Mouse (Mus musculus) liver, embryonic 13.5 days (tissue): ENCODE results near the gene Cbarp. TPM values are rescaled to one million over a fixed set of nuclear protein-coding genes. Genes with fewer than 3 reads are reported as not detected.

Source experiments
- ATAC-seq: fragments of 200-750 bp; cut with Nextera tagmentation; 2 replicates; pipeline ENCODE4 v1.8.0; 2017; ENCODE audit warnings: low read depth, mild to moderate bottlenecking, moderate number of reproducible peaks, moderate library complexity
- DNase-seq: peaks from one replicate; pipeline ENCODE4 v3.0.0; 2022
- H3K27ac ChIP-seq: fragments of 300-500 bp; sonication (generic); 2 replicates; pipeline ENCODE4 v1.5.1; 2015; ENCODE audit warnings: moderate library complexity, mild to moderate bottlenecking, inconsistent platforms
- H3K27me3 ChIP-seq: fragments of 300-500 bp; sonication (generic); 2 replicates; pipeline ENCODE4 v1.6.1; 2015; ENCODE audit warnings: mild to moderate bottlenecking, inconsistent platforms
- H3K36me3 ChIP-seq: fragments of 300-500 bp; sonication (generic); 2 replicates; pipeline ENCODE4 v1.6.1; 2015; ENCODE audit warnings: mild to moderate bottlenecking, inconsistent platforms
- H3K4me1 ChIP-seq: fragments of 300-500 bp; sonication (generic); replicated peaks from 2 replicates; pipeline ENCODE4 v1.6.1; 2015; ENCODE audit warnings: inconsistent platforms
- H3K4me2 ChIP-seq: fragments of 300-500 bp; sonication (generic); 2 replicates; pipeline ENCODE4 v1.6.1; 2015; ENCODE audit warnings: inconsistent platforms, mild to moderate bottlenecking, moderate library complexity
- H3K4me3 ChIP-seq: fragments of 300-500 bp; sonication (generic); replicated peaks from 2 replicates; pipeline ENCODE4 v1.5.1; 2015; ENCODE audit warnings: mild to moderate bottlenecking, inconsistent platforms
- H3K9ac ChIP-seq: fragments of 300-500 bp; sonication (generic); 2 replicates; pipeline ENCODE4 v1.6.1; 2015; ENCODE audit warnings: mild to moderate bottlenecking, inconsistent platforms
- H3K9me3 ChIP-seq: fragments of 300-500 bp; sonication (generic); replicated peaks from 2 replicates; pipeline ENCODE4 v1.6.1; 2016; ENCODE audit warnings: inconsistent platforms
- WGBS: fragments of 180-500 bp; shearing (Covaris S2); methylation state at CpG from one replicate; pipeline ENCODE4 v1.1.7; 2015; ENCODE audit not compliant: insufficient replicate concordance; 5-methylcytosine and 5-hydroxymethylcytosine counted together
- polyA plus RNA-seq: library from polyadenylated mRNA; unstranded; fragments of >200 nt; fragmentation: Nextera tagmentation; extraction: Ambion mirVana; gene quantifications from 2 replicates; pipeline ENCODE4 v1.2.1, GENCODE M21; 2015

The Cbarp gene
- polyA plus RNA-seq, 1 experiment from 2014 or later, result 0.69 TPM

DNA sequence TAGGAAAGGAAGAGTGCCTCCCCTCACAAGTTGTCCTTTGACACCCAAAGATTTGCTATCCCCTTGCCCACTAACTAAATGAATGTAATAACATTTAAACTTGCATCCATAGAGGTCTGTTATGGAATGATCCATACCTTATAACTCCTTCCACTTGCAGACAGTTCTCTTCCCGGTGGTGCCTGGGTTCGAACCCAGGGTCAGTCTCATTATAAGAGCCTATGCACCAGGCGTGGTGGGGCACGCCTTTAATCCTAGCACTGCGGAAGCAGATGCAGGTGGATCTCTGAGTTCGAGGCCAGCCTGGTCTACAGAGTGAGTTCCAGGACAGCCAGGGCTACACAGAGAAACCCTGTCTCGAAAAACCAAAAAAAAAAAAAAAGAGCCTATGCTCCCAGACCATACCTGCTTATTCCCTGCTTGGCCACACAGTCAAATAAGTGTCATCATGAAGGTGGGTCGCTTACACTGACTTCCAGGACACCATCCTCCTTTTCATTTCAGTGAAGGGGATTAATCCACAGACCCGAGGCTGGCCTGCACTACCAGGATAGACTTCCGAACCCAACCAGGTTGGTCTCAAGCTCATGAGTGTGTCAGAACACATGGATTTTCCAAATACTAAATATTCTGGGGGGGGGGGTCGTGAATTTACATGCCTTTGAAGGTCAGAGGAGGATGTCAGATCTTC, 515 bp downstream of the Cbarp start:
- 65% methylated on average over 11 of the region's 11 CpGs for WGBS
- ATAC-seq (no peak), DNase-seq (no peak)
- no peaks in the 10 kb centered on the region for H3K9me3 ChIP-seq
- H3K4me2 ChIP-seq, result peak overlapping the region; percentile 96
- no peak overlapping the region for H3K4me3 ChIP-seq
- peak overlapping the region; percentile 82 for H3K27ac ChIP-seq
- H3K27me3 ChIP-seq, result peaks cover 49% of the 10 kb centered on the region
- peaks cover 90% of the 10 kb centered on the region for H3K4me1 ChIP-seq
- peak overlapping the region; percentile 74; the same call in 1 of the 2 replicates for H3K9ac ChIP-seq
- H3K36me3 ChIP-seq, result peaks cover 21% of the 10 kb centered on the region

DNA sequence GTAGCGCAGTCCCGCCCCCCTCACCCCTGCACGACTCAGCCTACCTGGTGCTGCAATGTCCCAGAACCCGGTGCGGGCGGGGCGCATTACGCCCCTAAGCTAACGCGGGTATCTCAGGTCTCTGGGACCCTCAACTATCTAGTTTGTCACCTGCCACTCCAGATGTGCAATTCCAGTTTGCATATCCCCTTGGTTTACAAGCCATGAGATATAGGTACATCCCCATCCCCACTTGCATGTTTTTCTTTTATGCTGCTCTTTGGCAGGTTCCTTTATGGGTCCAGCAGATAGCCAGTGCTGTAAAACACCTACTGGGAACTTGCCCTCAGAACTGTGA, 1.2 kb downstream of the Cbarp start:
- DNase-seq, result no peak
- Histone ChIP-seq H3K27ac (peak overlapping the region; percentile 53), H3K27me3 (peaks cover 55% of the 10 kb centered on the region), H3K4me1 (peaks cover 82% of the 10 kb centered on the region), H3K9ac (peak overlapping the region; percentile 71), H3K4me3 (peak overlapping the region; percentile 67), H3K9me3 (no peaks in the 10 kb centered on the region), H3K36me3 (peaks cover 13% of the 10 kb centered on the region), H3K4me2 (peak overlapping the region; percentile 96)
- ATAC-seq, result no peak
- 1% methylated on average over 9 of the region's 10 CpGs for WGBS

DNA sequence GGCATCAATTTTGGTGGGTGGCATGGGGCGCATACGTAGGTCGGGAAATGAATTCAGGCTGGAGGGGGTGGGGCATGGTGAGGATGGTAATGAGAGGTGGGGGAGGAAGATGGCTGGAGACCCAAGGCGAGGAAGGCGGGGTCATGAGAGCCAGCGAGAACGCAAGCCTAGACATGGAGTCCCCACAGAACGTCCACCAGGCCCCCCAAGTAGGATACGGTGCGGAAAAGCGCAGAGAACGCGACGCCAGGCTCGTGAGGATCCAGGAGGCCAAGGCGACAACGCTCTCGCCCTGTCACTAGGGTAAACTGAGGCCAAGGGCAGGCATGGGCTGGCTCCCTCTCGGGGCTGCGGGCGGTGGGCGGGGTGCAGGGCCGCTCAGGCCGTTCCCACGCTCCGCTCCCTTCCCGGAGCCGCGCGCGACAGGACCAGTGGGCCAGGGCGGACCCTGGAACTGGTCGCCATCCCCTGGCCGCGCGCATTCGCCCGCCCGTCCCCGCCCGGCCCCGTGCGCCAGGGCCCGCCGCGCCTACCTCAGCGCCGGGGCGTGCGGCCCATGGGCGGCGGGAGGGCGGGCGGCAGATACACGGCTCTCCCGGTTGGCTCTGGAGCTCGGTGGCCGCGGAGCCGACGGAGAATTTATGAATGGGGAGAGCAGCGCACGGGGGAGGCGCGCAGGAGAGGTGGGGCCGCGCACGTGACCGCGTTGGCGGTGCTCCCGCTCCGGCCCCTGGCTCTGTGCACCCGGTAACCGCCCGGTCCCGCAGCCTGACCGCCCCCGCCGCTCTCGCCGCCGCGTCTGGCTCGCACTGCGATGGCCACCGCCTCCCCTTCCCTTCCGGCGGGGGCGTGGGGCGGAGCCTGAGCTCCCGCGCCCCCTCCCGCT, 1.8 kb downstream of the Cbarp start, which contains the start of gene Atp5d:
TSS of gene Atp5d (plus strand) at position 80 of the 886 bp plus-strand sequence.
- under 1% methylated on average over 87 of the region's 94 CpGs for WGBS
- Histone ChIP-seq H3K4me1 (peaks cover 76% of the 10 kb centered on the region), H3K36me3 (peaks cover 7% of the 10 kb centered on the region), H3K4me3 (peak within 1 kb of the TSS; percentile 67), H3K27ac (peak within 1 kb of the TSS; percentile 53), H3K9ac (peak within 1 kb of the TSS; percentile 71), H3K4me2 (peak within 1 kb of the TSS; percentile 96), H3K9me3 (no peaks in the 10 kb centered on the region), H3K27me3 (peaks cover 55% of the 10 kb centered on the region)
- ATAC-seq (peak; percentile 12), DNase-seq (peak; percentile 64)

DNA sequence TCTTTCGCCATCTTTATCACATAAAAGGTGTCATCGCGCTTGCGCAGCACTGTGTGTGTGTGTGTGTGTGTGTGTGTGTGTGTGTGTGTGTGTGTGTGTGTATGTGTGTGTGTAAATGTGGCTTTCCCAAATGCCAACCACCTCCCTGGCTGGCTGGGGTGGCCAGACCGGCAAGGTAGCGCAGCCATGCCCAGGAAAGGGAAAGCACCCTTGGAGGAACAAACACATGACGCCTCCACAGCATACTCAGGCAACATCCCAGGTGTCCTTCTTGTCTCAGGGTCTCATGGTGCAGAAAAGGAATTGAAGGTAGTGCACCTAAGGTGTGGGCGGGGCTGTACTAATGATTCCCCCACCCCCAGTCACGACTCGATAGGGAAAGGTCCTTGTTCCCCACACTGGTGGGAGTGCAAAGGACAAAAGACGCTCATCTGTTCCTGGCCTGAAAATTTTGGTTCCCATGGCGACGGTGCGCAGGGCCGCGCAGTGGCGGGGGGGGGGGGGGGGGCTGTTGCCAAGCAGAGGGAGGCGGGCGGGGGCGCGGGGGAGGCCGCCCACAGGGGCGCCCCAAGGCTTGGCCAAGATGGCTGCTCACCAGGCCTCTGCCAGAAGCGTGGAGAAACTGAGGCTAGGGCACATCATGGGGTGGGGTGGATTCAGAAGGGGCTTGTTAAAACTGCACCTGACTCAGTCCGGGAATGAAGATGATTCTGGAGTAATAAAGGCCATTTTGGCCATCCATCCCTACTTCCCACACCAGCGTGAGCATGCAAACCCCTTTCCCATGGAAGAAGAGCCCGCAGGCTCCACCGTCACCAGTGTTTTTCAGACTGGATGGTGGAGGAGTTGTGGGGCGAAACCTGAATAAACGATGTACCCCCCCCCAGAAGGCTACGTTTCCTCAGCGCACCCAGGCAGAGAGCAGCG, 2.7 kb downstream of the Cbarp start:
- H3K4me3 ChIP-seq, result peak overlapping the region; percentile 67
- H3K36me3 ChIP-seq, result no peaks in the 10 kb centered on the region
- ATAC-seq (no peak), DNase-seq (no peak)
- H3K9me3 ChIP-seq, result no peaks in the 10 kb centered on the region
- peaks cover 55% of the 10 kb centered on the region for H3K27me3 ChIP-seq
- H3K27ac ChIP-seq, result no peak overlapping the region
- 6% methylated on average over 27 of the region's 33 CpGs for WGBS
- H3K4me1 ChIP-seq, result peaks cover 67% of the 10 kb centered on the region
- peak overlapping the region; percentile 71 for H3K9ac ChIP-seq
- peak overlapping the region; percentile 96 for H3K4me2 ChIP-seq

DNA sequence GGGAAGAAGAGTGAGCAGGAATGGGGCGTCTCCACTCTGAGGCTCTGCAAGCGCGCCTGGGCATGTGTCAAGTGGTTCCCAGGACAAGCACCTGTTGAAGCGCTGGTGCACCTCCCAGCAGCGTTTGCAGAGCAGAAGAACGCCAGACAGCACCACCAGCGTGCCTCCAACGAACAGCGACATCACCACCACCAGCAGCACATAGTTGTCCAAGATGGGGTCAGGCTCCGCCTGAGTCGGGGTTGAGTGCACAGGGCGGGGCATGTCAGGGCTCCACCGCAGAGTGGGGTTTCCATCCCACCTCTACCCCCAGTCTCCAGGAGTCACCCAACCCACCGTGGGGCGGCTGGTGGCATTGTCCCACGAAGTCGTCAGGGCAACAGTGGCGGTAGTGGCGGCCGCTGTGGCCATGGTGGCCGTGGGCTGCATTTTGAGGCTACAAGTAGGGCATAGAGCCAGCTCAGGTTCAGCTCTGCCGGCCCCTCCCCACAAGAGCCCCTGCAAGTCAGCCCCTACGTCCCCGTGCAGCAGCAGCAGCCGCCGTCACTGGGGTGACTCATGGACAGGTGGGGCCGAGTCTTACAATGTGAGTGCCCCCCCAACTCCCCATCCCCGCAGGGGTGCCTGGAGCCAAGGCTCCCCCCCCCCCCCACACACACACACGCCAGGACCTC, 3.5 kb downstream of the Cbarp start:
- Histone ChIP-seq H3K9ac (peak overlapping the region; percentile 71), H3K9me3 (no peaks in the 10 kb centered on the region), H3K27me3 (peaks cover 55% of the 10 kb centered on the region), H3K4me3 (peak overlapping the region; percentile 67), H3K27ac (no peak overlapping the region), H3K4me1 (peaks cover 64% of the 10 kb centered on the region), H3K4me2 (peak overlapping the region; percentile 96), H3K36me3 (peaks cover 7% of the 10 kb centered on the region)
- DNase-seq, result no peak
- ATAC-seq, result no peak
- WGBS, result 5% methylated on average over 29 of the region's 29 CpGs

DNA sequence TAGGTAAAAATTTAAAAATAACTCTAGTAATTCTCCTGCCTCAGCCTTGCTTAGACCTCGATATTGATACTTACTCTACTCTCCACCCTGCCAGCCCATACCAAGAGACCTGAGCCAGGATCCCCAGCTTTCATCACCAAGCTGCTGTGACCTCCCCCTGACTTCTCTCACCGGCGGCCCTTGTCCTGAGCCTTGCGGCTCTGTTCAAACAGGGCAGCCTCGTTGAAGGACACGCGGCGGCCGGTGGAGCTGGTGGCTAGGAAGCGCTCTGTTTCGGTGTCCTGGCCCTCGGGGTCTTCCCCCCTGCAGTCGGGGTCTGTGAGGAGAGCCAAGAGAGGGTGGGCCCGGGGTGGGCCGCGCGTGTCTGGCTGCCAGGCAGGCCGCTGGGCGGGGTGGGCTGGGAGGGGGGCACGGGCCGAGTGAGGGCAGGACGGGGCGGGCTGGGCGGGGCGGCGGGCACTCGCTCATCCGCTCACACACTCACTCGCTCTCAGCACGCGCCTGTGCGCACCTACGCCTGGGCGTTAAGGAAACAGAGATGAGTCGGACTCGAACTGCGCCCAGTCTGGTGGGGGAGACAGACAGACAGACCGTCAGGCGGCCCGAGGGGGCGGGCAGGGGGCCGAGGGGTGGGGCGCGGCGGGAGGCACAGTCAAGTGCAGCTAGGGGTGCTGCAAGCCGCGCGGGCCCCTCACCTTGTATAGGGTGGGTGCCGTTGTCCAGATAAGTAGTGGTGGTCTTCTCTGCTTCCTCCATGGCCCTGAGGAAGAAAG, 4.3 kb downstream of the Cbarp start:
- H3K9me3 ChIP-seq, result no peaks in the 10 kb centered on the region
- H3K4me1 ChIP-seq, result peaks cover 66% of the 10 kb centered on the region
- no peak overlapping the region for H3K27ac ChIP-seq
- ATAC-seq (no peak), DNase-seq (no peak)
- WGBS, result 23% methylated on average over 47 of the region's 49 CpGs
- H3K4me3 ChIP-seq, result peak overlapping the region; percentile 67
- peak overlapping the region; percentile 71; the same call in 1 of the 2 replicates for H3K9ac ChIP-seq
- peaks cover 55% of the 10 kb centered on the region for H3K27me3 ChIP-seq
- peak overlapping the region; percentile 96 for H3K4me2 ChIP-seq
- peaks cover 15% of the 10 kb centered on the region for H3K36me3 ChIP-seq

DNA sequence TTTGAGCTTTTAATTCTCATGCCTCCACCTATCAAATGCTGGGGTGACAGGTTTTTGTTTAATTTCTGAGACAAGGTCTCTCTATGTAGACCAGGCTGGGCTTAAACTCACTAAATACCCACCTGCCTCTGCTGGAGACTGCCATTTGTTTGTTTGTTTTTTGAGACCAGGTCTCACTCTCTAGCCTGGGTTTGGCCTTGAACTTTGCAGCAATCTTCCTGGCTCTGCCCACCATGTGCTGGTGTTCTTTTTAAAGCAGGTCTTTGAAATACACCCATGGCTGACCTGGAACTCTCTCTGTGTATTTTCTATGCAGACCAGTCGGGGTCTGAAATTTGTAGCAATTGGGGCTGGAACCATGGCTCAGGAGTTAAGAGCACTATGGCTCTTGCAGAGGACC, 5.0 kb downstream of the Cbarp start:
- Histone ChIP-seq H3K4me3 (no peak overlapping the region), H3K36me3 (peaks cover 22% of the 10 kb centered on the region), H3K9me3 (no peaks in the 10 kb centered on the region), H3K27ac (no peak overlapping the region), H3K4me1 (peaks cover 66% of the 10 kb centered on the region), H3K27me3 (peaks cover 55% of the 10 kb centered on the region), H3K9ac (no peak overlapping the region), H3K4me2 (no peak overlapping the region)
- DNase-seq, result no peak
- ATAC-seq, result no peak
- 72% methylated on average over 1 of the region's 1 CpGs for WGBS

DNA sequence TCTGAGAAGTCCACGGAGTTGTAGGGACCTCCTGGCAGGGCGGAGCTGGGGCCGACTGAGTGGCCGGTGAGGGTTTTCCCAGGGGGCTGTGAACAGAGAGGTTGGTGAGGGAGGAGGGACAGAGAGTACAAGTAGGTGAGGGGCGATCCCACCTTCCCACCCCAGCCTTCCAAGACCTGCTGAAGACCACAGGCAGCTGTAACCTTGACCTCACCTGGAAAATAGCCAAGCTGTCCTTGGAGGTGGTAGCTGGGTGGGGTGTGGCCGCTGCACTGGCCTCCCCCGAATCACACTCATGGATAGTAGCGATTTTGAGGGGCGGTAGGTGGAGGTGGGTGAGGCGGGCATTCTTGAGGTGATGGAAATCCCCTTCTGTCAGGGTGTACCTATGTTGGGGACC, 5.5 kb downstream of the Cbarp start:
- H3K36me3 ChIP-seq, result peaks cover 27% of the 10 kb centered on the region
- no peaks in the 10 kb centered on the region for H3K9me3 ChIP-seq
- peaks cover 68% of the 10 kb centered on the region for H3K4me1 ChIP-seq
- H3K4me3 ChIP-seq, result no peak overlapping the region
- peaks cover 55% of the 10 kb centered on the region for H3K27me3 ChIP-seq
- H3K27ac ChIP-seq, result no peak overlapping the region
- ATAC-seq (no peak), DNase-seq (no peak)
- no peak overlapping the region for H3K9ac ChIP-seq
- WGBS, result 76% methylated on average over 10 of the region's 10 CpGs
- H3K4me2 ChIP-seq, result no peak overlapping the region

DNA sequence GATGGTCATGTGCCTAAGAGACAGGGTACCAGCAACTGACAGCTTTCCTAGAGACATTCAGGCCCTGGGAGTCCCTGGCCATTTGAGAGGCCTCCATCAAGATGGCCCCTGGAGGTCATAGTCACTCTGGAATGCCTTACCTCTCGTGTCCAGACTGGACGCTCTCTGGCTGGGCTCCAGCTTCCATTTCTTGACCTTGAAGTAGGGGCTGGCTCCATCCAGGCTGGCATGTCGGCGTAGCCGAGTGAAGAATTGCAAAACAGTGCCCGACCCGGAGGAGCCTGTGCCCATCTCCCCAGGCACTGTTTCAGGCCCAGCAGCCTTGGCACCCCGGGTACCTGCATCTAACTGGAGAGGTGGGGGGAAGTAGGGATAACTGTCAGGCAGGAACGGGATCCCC, 6.2 kb downstream of the Cbarp start:
- DNase-seq, result no peak
- Histone ChIP-seq H3K36me3 (peaks cover 34% of the 10 kb centered on the region), H3K4me3 (no peak overlapping the region), H3K4me1 (peaks cover 69% of the 10 kb centered on the region), H3K4me2 (no peak overlapping the region), H3K9ac (no peak overlapping the region), H3K9me3 (no peaks in the 10 kb centered on the region), H3K27ac (0 out of 2 replicates have a peak overlapping the region, but pooled peaks have one; percentile 29), H3K27me3 (peaks cover 49% of the 10 kb centered on the region)
- ATAC-seq, result no peak
- 83% methylated on average over 9 of the region's 9 CpGs for WGBS
